Mouse (Mus musculus) macrophage (primary cell): ENCODE data around the gene Slc17a7. TPM values are rescaled to one million over a fixed set of nuclear protein-coding genes. Genes with fewer than 3 reads are reported as not detected.
A peak's percentile ranks its signal among the peaks of the same experiment; 100 is the strongest.

Experiments used
- H3K27ac ChIP-seq: fragments of 350-480 bp; formaldehyde crosslinking; 2 replicates; pipeline ENCODE4 v1.9.0; 2021
- H3K36me3 ChIP-seq: fragments of 350-480 bp; formaldehyde crosslinking; 2 replicates; pipeline ENCODE4 v1.9.0; 2021; ENCODE audit errors: inconsistent target
- H3K4me3 ChIP-seq: fragments of 350-480 bp; formaldehyde crosslinking; 2 replicates; pipeline ENCODE4 v1.9.0; 2021; ENCODE audit errors: inconsistent target
- H3K79me2 ChIP-seq: fragments of 350-480 bp; formaldehyde crosslinking; 2 replicates; pipeline ENCODE4 v1.9.0; 2021; ENCODE audit errors: inconsistent target
- WGBS: methylation state at CpG from one replicate; pipeline ENCODE4 v1.1.7; 2026; ENCODE audit warnings: inconsistent platforms; ENCODE audit not compliant: missing documents; 5-methylcytosine and 5-hydroxymethylcytosine counted together
- polyA plus RNA-seq: library from polyadenylated mRNA; stranded (reverse); fragments of 250-400 nt; gene quantifications from 3 replicates; pipeline ENCODE4 v1.2.4, GENCODE M21; 2018; ENCODE audit warnings: inconsistent platforms

Gene Slc17a7
- polyA plus RNA-seq, 1 experiment from 2014 or later = not detected

- peak within 1 kb of the TSS; percentile 95 for H3K27ac ChIP-seq
- peak within 1 kb of the TSS; percentile 88 for H3K4me3 ChIP-seq
- H3K36me3 ChIP-seq = peaks cover 8% of the 10 kb centered on the region; the same call in 1 of the 2 replicates
- 3% methylated on average over 69 of the region's 69 CpGs for WGBS
- peaks cover 5% of the 10 kb centered on the region; the same call in 1 of the 2 replicates for H3K79me2 ChIP-seq
Measured at GRCm38 (mm10) chr7:45154096-45154992, 9.4 kb upstream of the Slc17a7 start, which contains the start of the genes Pih1d1 and Aldh16a1. Pih1d1 (plus strand) TSS chr7:45154303. Aldh16a1 (minus strand) TSS chr7:45154584.

- peaks cover 15% of the 10 kb centered on the region; the same call in 1 of the 2 replicates for H3K36me3 ChIP-seq
- WGBS = 89% methylated on average over 12 of the region's 12 CpGs
- H3K4me3 ChIP-seq = peak overlapping the region; percentile 88
- H3K27ac ChIP-seq = peak overlapping the region; percentile 95
- H3K79me2 ChIP-seq = peaks cover 5% of the 10 kb centered on the region; the same call in 1 of the 2 replicates
Measured at GRCm38 (mm10) chr7:45154993-45155514, 8.7 kb upstream of the Slc17a7 start.

GRCm38 (mm10) chr7:45155590-45155989, 8.2 kb upstream of the Slc17a7 start:
- Histone ChIP-seq H3K36me3 (peaks cover 16% of the 10 kb centered on the region; the same call in 1 of the 2 replicates), H3K79me2 (peaks cover 5% of the 10 kb centered on the region; the same call in 1 of the 2 replicates), H3K27ac (no peak overlapping the region), H3K4me3 (no peak overlapping the region)
- 88% methylated on average over 9 of the region's 9 CpGs for WGBS

DNA sequence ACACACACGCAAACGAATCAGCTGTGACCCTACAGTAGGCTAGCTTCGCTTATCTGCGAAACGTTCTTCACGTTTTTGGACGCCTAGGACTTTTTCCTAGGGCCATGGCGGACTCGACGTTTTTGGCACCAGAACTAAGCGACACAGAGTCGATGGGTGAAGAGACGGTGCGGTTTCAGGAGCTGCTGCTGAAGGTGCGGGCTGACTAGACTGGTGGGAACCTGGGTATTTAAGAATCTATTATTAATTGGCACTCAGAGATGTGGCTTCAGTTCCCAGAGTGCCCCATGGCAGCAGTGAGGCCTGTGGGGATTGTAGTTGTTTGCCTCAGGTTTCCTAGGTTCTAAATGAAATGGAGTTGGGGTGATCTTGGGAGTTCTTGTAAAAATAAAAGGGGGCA, 7.5 kb upstream of the Slc17a7 start:
- 93% methylated on average over 15 of the region's 15 CpGs for WGBS
- H3K27ac ChIP-seq = no peak overlapping the region
- H3K4me3 ChIP-seq = no peak overlapping the region
- peaks cover 16% of the 10 kb centered on the region; the same call in 1 of the 2 replicates for H3K36me3 ChIP-seq
- peaks cover 5% of the 10 kb centered on the region; the same call in 1 of the 2 replicates for H3K79me2 ChIP-seq

- H3K27ac ChIP-seq = no peak overlapping the region
- no peak overlapping the region for H3K4me3 ChIP-seq
- H3K36me3 ChIP-seq = peaks cover 16% of the 10 kb centered on the region; the same call in 1 of the 2 replicates
- H3K79me2 ChIP-seq = no peaks in the 10 kb centered on the region
- 95% methylated on average over 14 of the region's 14 CpGs for WGBS
Measured at GRCm38 (mm10) chr7:45157459-45157858, 6.3 kb upstream of the Slc17a7 start.

DNA sequence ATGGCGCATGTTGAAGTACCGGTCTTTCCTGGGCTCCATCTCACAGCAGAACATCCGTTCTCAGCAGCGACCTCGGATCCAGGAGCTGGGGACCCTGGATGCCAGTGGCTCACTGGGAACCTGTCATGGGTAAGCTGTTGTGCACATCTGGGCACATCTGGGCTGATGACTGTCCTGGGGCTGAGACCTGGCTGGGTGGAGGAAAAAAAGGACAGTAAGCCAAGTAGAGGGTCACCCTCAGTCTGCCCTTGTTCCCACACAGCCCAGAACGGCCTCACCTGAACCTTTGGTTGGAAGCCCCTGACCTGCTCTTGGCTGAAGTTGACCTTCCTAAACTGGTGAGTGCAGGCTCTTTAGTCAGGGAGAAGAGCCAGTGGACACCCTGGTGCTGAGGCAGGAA, 4.8 kb upstream of the Slc17a7 start:
- 100% methylated on average over 5 of the region's 6 CpGs for WGBS
- Histone ChIP-seq H3K27ac (no peak overlapping the region), H3K36me3 (peaks cover 16% of the 10 kb centered on the region; the same call in 1 of the 2 replicates), H3K4me3 (no peak overlapping the region), H3K79me2 (no peaks in the 10 kb centered on the region)

DNA sequence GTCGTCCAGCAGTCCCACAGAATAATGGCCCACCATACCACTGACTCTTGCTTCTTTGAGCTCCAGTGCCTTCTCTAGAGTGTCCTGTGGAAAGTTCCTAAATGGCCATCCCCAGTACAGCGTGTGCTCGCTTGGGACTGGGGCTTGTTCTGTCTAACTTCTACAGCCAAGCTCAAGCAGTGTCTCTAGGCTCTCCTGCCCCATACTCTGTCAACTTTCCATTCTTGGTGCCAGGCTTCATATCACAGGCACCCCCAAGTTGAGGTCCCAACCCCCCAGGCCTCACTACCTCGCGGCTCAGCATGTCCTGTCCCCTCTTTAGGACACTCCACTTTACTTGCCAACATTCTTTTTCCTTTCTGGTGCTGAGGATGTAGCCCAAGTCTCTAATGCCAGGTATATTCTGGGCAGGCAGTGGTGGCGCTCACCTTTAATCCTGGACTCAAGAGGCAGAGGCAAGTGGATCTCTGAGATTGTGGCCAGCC, 3.4 kb upstream of the Slc17a7 start:
- Histone ChIP-seq H3K36me3 (peaks cover 16% of the 10 kb centered on the region; the same call in 1 of the 2 replicates), H3K27ac (no peak overlapping the region), H3K79me2 (no peaks in the 10 kb centered on the region), H3K4me3 (no peak overlapping the region)
- WGBS = 94% methylated on average over 5 of the region's 6 CpGs

GRCm38 (mm10) chr7:45160866-45161265, 2.9 kb upstream of the Slc17a7 start:
- Histone ChIP-seq H3K27ac (no peak overlapping the region), H3K4me3 (no peak overlapping the region), H3K36me3 (peaks cover 16% of the 10 kb centered on the region; the same call in 1 of the 2 replicates), H3K79me2 (no peaks in the 10 kb centered on the region)
- WGBS = 80% methylated on average over 2 of the region's 3 CpGs

DNA sequence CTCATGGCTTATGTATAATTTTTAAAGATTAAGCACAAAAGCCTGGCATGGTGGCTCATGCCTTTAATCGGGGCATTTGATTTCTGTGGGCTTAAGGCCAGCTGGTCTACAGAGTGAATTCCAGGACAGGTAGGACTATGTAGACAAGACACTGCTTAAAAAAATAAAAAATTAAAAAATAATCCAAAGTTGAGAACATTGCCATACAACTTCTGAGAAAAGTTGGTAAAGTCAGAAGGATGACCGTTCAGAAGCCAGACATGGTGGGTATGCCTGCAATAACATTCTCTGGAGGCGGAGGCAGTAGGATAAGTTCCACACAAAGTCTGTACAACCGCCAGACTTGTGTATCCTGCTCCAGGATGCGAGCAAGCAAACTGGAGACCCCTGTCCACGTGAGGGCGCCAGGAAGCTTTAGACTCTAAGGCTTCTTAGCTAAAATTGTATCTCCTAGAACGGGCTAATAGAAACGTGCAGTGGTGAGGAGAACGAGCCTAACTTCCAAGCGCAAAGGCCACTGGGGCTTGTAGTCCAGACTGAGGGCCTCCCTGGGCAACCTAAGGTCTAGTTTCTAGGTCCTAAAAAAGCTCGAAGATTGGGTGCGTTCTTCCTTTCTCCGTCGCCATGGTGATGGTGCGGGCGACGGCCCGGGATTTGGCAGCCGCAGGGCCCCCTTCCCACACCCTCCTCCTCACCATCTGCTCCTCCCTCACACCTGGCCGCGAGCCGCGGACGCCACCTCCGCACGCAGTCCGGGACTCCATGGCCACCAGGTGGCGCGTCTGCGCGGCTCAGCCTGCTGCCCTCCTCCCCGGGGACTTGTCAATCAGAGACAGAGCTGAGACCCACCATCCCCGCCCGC, 1.9 kb upstream of the Slc17a7 start:
- 5% methylated on average over 35 of the region's 35 CpGs for WGBS
- Histone ChIP-seq H3K79me2 (no peaks in the 10 kb centered on the region), H3K36me3 (peaks cover 16% of the 10 kb centered on the region; the same call in 1 of the 2 replicates), H3K27ac (no peak overlapping the region), H3K4me3 (no peak overlapping the region)

GRCm38 (mm10) chr7:45162551-45162950, 1.2 kb upstream of the Slc17a7 start:
- H3K79me2 ChIP-seq = no peaks in the 10 kb centered on the region
- H3K36me3 ChIP-seq = peaks cover 16% of the 10 kb centered on the region; the same call in 1 of the 2 replicates
- H3K4me3 ChIP-seq = no peak overlapping the region
- 30% methylated on average over 6 of the region's 6 CpGs for WGBS
- no peak overlapping the region for H3K27ac ChIP-seq

- WGBS = 68% methylated on average over 9 of the region's 9 CpGs
- Histone ChIP-seq H3K79me2 (no peaks in the 10 kb centered on the region), H3K4me3 (no peak overlapping the region), H3K36me3 (peaks cover 14% of the 10 kb centered on the region; the same call in 1 of the 2 replicates), H3K27ac (no peak overlapping the region)
Measured at GRCm38 (mm10) chr7:45162996-45163615, 643 bp upstream of the Slc17a7 start.

DNA sequence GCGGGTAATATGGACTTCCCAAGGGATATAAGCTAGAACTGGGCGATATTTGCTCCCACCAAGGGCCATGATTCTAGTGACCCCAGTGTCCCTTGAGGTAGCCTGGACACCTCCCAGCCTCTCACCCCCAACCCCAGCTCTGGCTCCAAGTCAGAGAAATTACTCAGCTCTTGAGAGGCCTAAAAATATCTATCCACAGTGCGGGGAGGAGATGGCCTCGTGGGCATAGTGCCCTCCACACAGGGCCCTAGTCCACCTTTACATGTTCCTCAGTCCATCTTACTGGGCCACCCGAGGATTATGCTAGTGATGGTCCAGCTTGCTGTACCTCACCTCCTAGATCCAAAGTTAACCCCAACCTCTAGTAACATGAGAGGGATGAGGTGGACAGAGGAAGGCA, 1.1 kb downstream of the Slc17a7 start:
- no peaks in the 10 kb centered on the region for H3K79me2 ChIP-seq
- no peak overlapping the region for H3K27ac ChIP-seq
- no peak overlapping the region for H3K4me3 ChIP-seq
- 78% methylated on average over 5 of the region's 5 CpGs for WGBS
- H3K36me3 ChIP-seq = peaks cover 3% of the 10 kb centered on the region; the same call in 1 of the 2 replicates

DNA sequence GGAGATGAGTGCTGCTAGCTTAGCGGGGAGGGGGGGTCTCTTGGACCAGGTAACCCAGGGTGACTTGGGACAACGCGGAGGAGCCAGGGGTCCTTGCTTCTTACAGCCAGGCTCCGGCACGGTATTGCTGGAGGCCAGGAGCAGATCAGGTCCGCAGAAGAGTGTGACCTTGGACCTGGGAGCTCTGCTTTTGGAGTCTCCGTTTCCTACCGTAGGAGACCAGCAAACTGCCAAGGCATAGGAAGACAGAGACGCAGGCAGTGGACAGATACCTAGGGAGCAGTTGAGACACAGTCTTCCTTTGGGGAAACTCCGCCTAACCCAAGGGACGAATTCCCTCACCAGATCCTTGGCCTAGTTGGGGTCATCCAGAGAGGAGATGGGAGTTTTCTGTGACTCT, 2.0 kb downstream of the Slc17a7 start:
- WGBS = 82% methylated on average over 11 of the region's 11 CpGs
- Histone ChIP-seq H3K27ac (no peak overlapping the region), H3K79me2 (no peaks in the 10 kb centered on the region), H3K4me3 (no peak overlapping the region), H3K36me3 (no peaks in the 10 kb centered on the region)
